Mouse (Mus musculus): ENCODE data around the gene Brox. TPM values are rescaled to one million over a fixed set of nuclear protein-coding genes. Genes with fewer than 3 reads are reported as not detected.

Brox gene
- polyA plus RNA-seq, 1 experiment from 2014 or later, result 88.5 TPM

DNA sequence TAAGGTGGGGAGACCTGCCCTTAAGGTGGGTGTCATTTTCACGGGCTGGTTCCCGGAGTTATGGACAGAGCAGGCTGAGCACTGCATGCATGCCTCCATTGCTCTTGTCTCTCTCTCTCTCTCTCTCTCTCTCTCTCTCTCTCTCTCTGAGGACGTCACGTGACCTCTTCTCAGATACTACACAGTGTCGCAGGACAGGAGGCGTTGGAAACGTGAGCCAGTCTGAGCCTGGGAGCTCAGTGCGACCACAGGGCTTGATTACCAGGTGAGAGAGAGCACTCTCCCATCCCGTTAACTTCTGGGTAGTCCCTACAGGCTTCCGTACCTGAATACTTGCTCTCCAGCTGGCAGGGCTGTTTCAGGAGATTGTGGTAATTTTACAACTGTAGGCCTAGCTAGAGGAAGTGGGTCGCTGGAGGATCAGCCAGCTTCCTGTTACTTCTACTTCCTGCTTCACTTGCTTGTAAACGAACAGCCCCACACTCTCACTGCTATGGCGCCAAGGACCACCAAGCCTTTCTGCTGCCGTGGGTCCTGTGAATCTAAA is 31.1 kb downstream of the Brox start:
- Histone ChIP-seq H3K27ac (no peak overlapping the region), H3K9me3 (no peaks in the 10 kb centered on the region), H3K9ac (no peak overlapping the region), H3K36me3 (no peaks in the 10 kb centered on the region), H3K4me1 (no peaks in the 10 kb centered on the region), H3K4me2 (replicated peaks) (no peak overlapping the region), H3K27me3 (replicated peaks) (no peaks in the 10 kb centered on the region), H3K4me3 (no peak overlapping the region)
- ATAC-seq (ENCODE audit: low FRiP score, low read depth), result no peak
- 74% methylated on average over 14 of the region's 14 CpGs for WGBS

DNA sequence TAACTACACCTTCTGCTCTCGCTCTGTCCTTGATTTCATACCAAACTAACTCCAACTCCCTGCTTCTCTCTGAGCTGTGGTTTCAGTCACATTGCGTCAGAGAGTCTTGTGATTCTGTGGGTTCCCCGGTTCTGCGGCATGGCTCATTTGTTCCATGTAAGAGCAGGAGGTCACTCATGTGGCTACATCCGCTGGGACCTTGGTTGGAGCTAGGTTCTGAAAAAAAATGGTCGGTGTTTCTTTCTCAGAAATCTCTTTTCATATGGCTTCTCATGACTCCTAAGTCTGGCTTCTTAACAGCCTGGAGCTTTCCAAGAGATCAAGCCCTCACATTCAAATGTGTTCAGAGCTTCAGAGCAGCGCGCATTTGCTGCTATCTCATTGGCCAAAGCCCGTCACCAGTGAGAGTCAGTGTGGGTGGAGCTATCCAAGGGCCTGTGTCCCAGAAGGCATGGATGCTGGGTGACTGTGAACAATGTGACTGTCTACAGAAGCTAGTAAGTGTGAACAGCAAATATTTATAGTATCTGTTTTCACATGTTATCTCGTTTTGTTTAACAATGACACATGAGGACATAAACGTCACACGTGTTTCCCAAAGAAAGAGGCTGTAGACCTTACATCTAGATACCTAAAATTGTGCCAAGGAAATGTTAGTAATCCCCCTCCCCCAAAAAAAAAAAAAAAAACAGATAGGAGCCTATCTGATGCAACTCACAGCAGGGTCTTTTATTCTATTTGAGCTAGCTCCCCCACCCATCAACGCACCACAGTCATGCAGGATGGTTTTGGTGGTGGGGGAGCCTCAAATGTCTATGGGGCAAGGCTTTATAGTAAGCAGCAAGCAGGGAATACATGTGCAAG is 32.7 kb downstream of the Brox start:
- no peaks in the 10 kb centered on the region for H3K27me3 ChIP-seq (replicated peaks)
- H3K9me3 ChIP-seq, result no peaks in the 10 kb centered on the region
- H3K27ac ChIP-seq, result no peak overlapping the region
- no peak overlapping the region for H3K4me2 ChIP-seq (replicated peaks)
- H3K9ac ChIP-seq, result no peak overlapping the region
- no peaks in the 10 kb centered on the region for H3K36me3 ChIP-seq
- WGBS, result 83% methylated on average over 13 of the region's 13 CpGs
- H3K4me1 ChIP-seq, result no peaks in the 10 kb centered on the region
- no peak for ATAC-seq (ENCODE audit: low FRiP score, low read depth)
- H3K4me3 ChIP-seq, result no peak overlapping the region

DNA sequence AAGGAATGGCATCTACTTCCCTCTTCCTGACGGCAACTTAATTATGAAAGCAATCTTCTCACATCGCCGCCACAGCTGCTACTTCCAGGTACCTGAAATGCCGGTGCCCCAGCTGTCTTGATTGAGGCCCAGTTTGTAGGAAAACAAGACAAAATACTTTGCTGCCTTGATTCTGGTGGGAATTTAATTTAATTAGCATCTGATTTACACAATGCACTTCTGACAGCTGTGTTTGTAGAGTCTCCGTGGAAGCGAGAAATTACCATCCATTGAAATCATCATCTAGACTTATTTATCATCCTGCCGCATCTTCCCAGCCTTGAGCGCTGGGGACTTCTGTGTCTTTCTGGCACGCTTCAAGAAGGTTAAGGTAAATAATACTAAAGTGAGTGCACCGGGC is 44.5 kb downstream of the Brox start:
- 50% methylated on average over 10 of the region's 10 CpGs for WGBS
- Histone ChIP-seq H3K27ac (no peak overlapping the region), H3K9ac (no peak overlapping the region), H3K4me3 (no peak overlapping the region), H3K27me3 (replicated peaks) (no peaks in the 10 kb centered on the region), H3K9me3 (no peaks in the 10 kb centered on the region), H3K4me2 (replicated peaks) (no peak overlapping the region), H3K4me1 (no peaks in the 10 kb centered on the region), H3K36me3 (no peaks in the 10 kb centered on the region)
- ATAC-seq (ENCODE audit: low FRiP score, low read depth), result no peak

DNA sequence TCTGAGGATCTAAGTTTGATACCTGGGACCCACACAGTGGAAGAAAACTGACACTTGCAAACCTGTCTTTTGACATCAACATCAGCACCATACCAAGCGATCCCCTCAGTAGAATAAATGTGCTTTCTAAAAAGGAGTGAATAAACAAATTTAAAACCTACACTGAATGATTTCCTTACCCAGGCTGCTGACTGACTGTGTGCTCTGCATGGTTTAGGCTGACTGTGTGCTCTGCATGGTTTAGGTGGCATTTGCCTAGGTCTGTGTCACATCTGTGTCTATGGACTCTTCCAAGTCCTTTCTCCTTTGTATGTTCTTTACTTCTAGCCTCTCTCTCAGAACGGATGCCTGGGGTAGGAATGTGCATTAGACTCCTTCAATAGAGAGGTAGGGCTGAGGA is 45.3 kb downstream of the Brox start:
- H3K4me2 ChIP-seq (replicated peaks), result no peak overlapping the region
- H3K27ac ChIP-seq, result no peak overlapping the region
- no peaks in the 10 kb centered on the region for H3K9me3 ChIP-seq
- H3K36me3 ChIP-seq, result no peaks in the 10 kb centered on the region
- ATAC-seq (ENCODE audit: low FRiP score, low read depth), result no peak
- no peak overlapping the region for H3K4me3 ChIP-seq
- WGBS, result 82% methylated on average over 2 of the region's 2 CpGs
- no peaks in the 10 kb centered on the region for H3K27me3 ChIP-seq (replicated peaks)
- H3K9ac ChIP-seq, result no peak overlapping the region
- no peaks in the 10 kb centered on the region for H3K4me1 ChIP-seq

DNA sequence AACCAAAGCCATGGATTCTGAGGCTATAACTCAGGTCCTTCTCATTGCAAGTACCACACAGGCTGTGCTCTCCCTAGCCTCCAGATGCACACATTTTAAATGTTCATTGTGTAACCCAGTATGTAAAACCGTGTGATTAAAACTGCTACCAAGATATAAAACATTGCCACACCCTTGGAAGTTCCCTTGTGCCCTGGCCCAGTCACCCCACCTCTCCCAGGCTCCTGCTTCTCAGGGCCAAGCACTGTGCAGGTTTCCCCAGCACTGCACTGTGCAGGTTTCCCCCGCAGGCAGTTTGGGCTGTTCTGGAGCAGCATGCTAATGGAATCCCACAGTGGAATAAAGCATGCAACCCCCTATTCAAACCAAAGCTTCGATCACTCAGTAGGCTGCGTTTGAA is 46.5 kb downstream of the Brox start:
- Histone ChIP-seq H3K27ac (no peak overlapping the region), H3K4me2 (replicated peaks) (no peak overlapping the region), H3K9me3 (no peaks in the 10 kb centered on the region), H3K4me1 (no peaks in the 10 kb centered on the region), H3K27me3 (replicated peaks) (no peaks in the 10 kb centered on the region), H3K36me3 (no peaks in the 10 kb centered on the region), H3K9ac (no peak overlapping the region), H3K4me3 (no peak overlapping the region)
- ATAC-seq (ENCODE audit: low FRiP score, low read depth), result no peak
- WGBS, result 77% methylated on average over 4 of the region's 4 CpGs

DNA sequence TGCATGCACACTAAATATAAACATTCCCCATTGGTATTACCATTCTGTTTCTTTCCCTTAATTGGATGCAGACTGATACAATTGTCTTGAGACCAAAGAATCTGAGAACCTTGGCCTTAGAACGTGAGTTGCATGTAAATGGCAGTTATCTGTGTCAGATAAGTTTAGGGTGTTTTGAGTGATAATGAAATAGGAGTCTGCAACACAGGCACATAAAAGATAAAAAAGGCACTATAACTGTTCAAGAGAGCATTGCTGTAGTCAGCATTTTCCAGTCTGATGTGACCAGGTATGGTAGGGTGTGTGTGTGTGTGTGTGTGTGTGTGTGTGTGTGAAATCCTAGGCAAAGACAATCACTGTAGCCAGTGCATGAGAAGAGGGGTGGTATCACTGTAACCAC is 48.9 kb downstream of the Brox start:
- 52% methylated on average over 1 of the region's 1 CpGs for WGBS
- Histone ChIP-seq H3K27me3 (replicated peaks) (no peaks in the 10 kb centered on the region), H3K4me2 (replicated peaks) (no peak overlapping the region), H3K4me1 (no peaks in the 10 kb centered on the region), H3K9ac (no peak overlapping the region), H3K4me3 (no peak overlapping the region), H3K27ac (no peak overlapping the region), H3K36me3 (no peaks in the 10 kb centered on the region), H3K9me3 (0 out of 2 replicates have a peak, but pooled peaks cover 8% of the 10 kb centered on the region)
- ATAC-seq (ENCODE audit: low FRiP score, low read depth), result no peak

DNA sequence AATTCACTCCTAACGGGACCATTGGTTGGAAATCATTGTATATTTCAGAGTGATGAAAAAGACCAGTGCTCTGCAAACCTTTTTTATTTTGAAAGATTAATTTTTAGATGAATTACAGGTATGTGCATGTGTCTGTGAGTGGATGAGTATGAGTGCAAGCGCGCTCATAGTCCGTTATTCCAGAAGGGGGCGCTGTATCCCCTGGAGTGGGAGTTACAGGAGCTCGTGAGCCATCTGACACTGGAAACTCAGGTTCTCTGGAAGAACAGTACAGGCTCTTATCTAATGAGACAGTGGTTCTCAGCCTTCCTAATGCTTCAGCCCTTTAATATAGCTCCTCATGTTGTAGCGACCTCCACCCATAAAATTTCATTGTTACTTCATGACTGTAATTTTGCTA is 53.8 kb downstream of the Brox start:
- Histone ChIP-seq H3K9me3 (0 out of 2 replicates have a peak, but pooled peaks cover 8% of the 10 kb centered on the region), H3K4me2 (replicated peaks) (no peak overlapping the region), H3K27ac (no peak overlapping the region), H3K4me1 (no peaks in the 10 kb centered on the region), H3K9ac (no peak overlapping the region), H3K4me3 (no peak overlapping the region), H3K36me3 (no peaks in the 10 kb centered on the region), H3K27me3 (replicated peaks) (no peaks in the 10 kb centered on the region)
- no peak for ATAC-seq (ENCODE audit: low FRiP score, low read depth)
- WGBS, result 72% methylated on average over 7 of the region's 7 CpGs

DNA sequence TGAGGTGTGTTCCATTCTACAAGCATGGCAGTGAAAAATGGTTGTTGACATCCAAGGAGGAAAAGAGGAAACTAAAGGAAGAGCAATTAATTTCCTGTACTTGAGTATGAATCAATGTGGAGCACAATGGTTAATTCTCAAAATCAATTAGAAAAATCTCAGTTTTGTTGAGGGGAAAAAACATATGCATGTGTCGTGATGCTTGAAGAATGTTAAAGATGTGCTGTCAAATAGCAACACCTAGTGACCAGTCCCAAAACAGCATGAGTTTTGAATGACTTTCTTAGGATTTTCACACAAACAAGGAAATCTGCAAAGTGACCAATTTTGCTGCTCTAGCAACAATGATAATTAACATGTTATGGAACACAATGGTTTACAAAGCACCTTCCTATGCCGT is 59.2 kb downstream of the Brox start:
- H3K4me2 ChIP-seq (replicated peaks), result no peak overlapping the region
- WGBS, result 35% methylated on average over 2 of the region's 2 CpGs
- H3K4me3 ChIP-seq, result no peak overlapping the region
- no peaks in the 10 kb centered on the region for H3K36me3 ChIP-seq
- no peak overlapping the region for H3K9ac ChIP-seq
- ATAC-seq (ENCODE audit: low FRiP score, low read depth), result no peak
- no peaks in the 10 kb centered on the region for H3K9me3 ChIP-seq
- no peak overlapping the region for H3K27ac ChIP-seq
- H3K4me1 ChIP-seq, result no peaks in the 10 kb centered on the region
- no peaks in the 10 kb centered on the region for H3K27me3 ChIP-seq (replicated peaks)

DNA sequence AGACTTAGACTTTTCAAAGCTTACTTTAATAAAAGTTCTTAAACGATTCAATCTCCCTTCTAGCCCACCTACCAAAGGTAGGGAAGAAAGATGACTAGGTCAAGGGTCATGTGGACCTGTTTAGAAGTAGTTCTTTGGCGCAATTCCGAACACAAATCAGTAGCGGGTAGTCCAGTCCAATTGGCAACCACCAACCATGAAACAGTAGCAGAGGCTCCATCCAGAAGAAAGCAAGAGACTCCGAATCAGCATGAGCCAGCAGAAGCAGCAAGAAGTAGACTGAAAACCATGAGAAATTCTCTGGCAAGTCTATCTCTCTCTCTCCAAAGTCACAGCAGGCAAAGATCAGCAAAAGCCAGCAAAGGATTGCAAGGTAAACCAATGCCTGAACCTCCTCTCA is 60.6 kb downstream of the Brox start:
- Histone ChIP-seq H3K4me3 (no peak overlapping the region), H3K4me1 (no peaks in the 10 kb centered on the region), H3K36me3 (no peaks in the 10 kb centered on the region), H3K9me3 (no peaks in the 10 kb centered on the region), H3K9ac (no peak overlapping the region), H3K27ac (no peak overlapping the region), H3K4me2 (replicated peaks) (no peak overlapping the region), H3K27me3 (replicated peaks) (no peaks in the 10 kb centered on the region)
- ATAC-seq (ENCODE audit: low FRiP score, low read depth), result no peak
- 94% methylated on average over 5 of the region's 5 CpGs for WGBS

DNA sequence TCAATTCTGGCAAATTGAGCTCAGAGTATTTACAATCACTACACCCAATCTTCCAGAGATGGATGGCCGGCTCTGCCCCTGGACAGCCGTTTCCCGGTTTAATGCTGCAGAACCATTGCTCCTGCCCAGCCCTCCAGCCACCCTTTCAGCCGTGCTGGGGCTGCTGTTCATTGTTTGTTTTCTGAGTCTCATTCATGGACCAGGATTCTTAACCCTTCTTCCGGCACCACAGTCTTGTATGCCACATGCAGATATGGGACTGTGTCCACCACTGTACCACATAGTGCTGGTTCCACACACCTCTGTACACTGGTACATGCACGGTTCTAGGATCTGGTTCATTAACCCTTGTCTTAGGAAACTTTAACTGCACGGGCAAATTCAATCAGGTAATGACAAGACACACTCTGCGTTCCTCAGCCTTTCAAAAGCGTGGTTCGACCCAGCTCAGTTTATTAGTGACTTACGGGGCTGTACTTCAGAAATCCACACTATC is 63.3 kb downstream of the Brox start:
- H3K27ac ChIP-seq, result no peak overlapping the region
- no peak for ATAC-seq (ENCODE audit: low FRiP score, low read depth)
- no peaks in the 10 kb centered on the region for H3K27me3 ChIP-seq (replicated peaks)
- WGBS, result 68% methylated on average over 11 of the region's 11 CpGs
- H3K4me3 ChIP-seq, result no peak overlapping the region
- H3K36me3 ChIP-seq, result no peaks in the 10 kb centered on the region
- no peak overlapping the region for H3K4me2 ChIP-seq (replicated peaks)
- H3K4me1 ChIP-seq, result peaks cover 1% of the 10 kb centered on the region; the same call in 1 of the 2 replicates
- H3K9ac ChIP-seq, result no peak overlapping the region
- H3K9me3 ChIP-seq, result no peaks in the 10 kb centered on the region

DNA sequence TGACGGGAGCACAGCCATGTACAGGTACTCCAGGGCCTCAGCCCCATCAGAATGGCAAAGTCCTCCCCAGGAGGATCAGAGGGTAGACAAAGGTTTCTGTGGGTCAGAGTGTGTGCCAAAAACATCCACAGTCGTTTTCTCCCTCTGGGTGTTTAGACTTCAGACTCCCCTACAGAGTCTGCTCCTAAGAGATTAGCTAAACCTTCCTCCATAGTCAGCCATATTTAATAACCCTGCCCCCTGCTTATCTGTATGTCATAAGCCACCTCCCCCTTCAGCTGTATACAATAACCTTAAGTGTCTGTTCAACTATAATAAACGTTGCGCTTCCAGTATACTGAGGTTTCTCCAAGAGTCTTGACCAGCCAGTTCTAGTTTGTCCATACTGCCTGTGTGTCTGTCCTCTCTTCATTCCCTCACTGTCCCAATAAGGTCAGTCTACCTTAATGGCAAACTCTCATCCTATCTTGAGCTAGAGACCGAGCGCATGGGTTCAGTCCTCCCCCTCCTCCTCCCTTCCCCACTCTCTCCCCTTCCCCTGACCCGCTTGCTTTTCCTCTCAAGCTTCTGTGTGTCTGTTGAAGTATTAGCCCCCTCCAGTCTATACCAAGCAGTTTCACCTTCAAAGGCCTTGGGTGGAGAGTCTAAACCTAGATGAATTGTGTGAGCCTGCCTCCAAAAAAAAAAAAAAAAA is 63.9 kb downstream of the Brox start:
- H3K4me3 ChIP-seq, result no peak overlapping the region
- no peaks in the 10 kb centered on the region for H3K9me3 ChIP-seq
- H3K4me2 ChIP-seq (replicated peaks), result no peak overlapping the region
- 84% methylated on average over 7 of the region's 7 CpGs for WGBS
- no peak overlapping the region for H3K9ac ChIP-seq
- ATAC-seq (ENCODE audit: low FRiP score, low read depth), result no peak
- peaks cover 3% of the 10 kb centered on the region; the same call in 1 of the 2 replicates for H3K4me1 ChIP-seq
- H3K27ac ChIP-seq, result no peak overlapping the region
- H3K27me3 ChIP-seq (replicated peaks), result no peaks in the 10 kb centered on the region
- H3K36me3 ChIP-seq, result no peaks in the 10 kb centered on the region

DNA sequence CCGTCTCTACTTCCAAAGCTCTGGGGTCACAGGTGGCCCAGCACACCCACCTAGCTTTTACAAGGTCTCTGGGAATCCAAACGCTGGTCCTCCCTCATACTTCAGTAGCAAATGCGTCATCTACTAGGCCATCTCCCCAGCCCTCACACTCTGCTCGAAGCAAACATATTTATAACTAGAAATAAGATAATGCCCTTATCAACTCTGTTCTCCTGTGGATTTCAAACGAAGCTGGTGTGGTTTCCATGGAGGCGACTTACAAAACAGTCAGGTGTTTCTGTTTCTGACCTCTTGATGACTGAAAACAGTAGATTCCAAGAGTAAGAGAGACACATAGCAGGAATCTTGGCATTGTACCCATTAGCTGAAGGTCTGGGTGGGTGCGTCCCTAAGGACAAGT is 69.6 kb downstream of the Brox start:
- H3K9ac ChIP-seq, result no peak overlapping the region
- no peak for ATAC-seq (ENCODE audit: low FRiP score, low read depth)
- 87% methylated on average over 7 of the region's 7 CpGs for WGBS
- H3K4me1 ChIP-seq, result peaks cover 3% of the 10 kb centered on the region; the same call in 1 of the 2 replicates
- no peak overlapping the region for H3K4me3 ChIP-seq
- H3K27ac ChIP-seq, result no peak overlapping the region
- no peak overlapping the region for H3K4me2 ChIP-seq (replicated peaks)
- H3K27me3 ChIP-seq (replicated peaks), result no peaks in the 10 kb centered on the region
- H3K36me3 ChIP-seq, result no peaks in the 10 kb centered on the region
- no peaks in the 10 kb centered on the region for H3K9me3 ChIP-seq

Measured in neural tube, embryonic 12.5 days (tissue).